Mouse (Mus musculus) neural tube, embryonic 13.5 days (tissue): ENCODE measurements around the gene Szt2. TPM values are rescaled to one million over a fixed set of nuclear protein-coding genes. Genes with fewer than 3 reads are reported as not detected.

Source experiments
- ATAC-seq: fragments of 200-750 bp; cut with Nextera tagmentation; 2 replicates; pipeline ENCODE4 v1.8.0; 2017; ENCODE audit warnings: low read depth, mild to moderate bottlenecking, moderate TSS enrichment, moderate library complexity
- H3K27ac ChIP-seq: fragments of 300-500 bp; sonication (generic); replicated peaks from 2 replicates; pipeline ENCODE4 v1.5.1; 2015; ENCODE audit warnings: moderate library complexity, mild to moderate bottlenecking, inconsistent platforms
- H3K27me3 ChIP-seq: fragments of 300-500 bp; sonication (generic); 2 replicates; pipeline ENCODE4 v1.6.1; 2015; ENCODE audit warnings: mild to moderate bottlenecking, inconsistent platforms
- H3K36me3 ChIP-seq: fragments of 300-500 bp; sonication (generic); 2 replicates; pipeline ENCODE4 v1.6.1; 2015; ENCODE audit warnings: mild to moderate bottlenecking, inconsistent platforms
- H3K4me1 ChIP-seq: fragments of 300-500 bp; sonication (generic); replicated peaks from 2 replicates; pipeline ENCODE4 v1.6.1; 2015; ENCODE audit warnings: inconsistent platforms
- H3K4me2 ChIP-seq: fragments of 300-500 bp; sonication (generic); 2 replicates; pipeline ENCODE4 v1.6.1; 2015; ENCODE audit warnings: inconsistent platforms, mild to moderate bottlenecking, moderate library complexity
- H3K4me3 ChIP-seq: fragments of 300-500 bp; sonication (generic); 2 replicates; pipeline ENCODE4 v1.5.1; 2015; ENCODE audit warnings: mild to moderate bottlenecking, inconsistent platforms
- H3K9ac ChIP-seq: fragments of 300-500 bp; sonication (generic); 2 replicates; pipeline ENCODE4 v1.6.1; 2015; ENCODE audit warnings: moderate library complexity, mild to moderate bottlenecking, inconsistent platforms
- H3K9me3 ChIP-seq: fragments of 300-500 bp; sonication (generic); 2 replicates; pipeline ENCODE4 v1.6.1; 2016; ENCODE audit warnings: inconsistent platforms
- WGBS: fragments of 180-500 bp; shearing (Covaris S2); methylation state at CpG from one replicate; pipeline ENCODE4 v1.1.7; 2015; 5-methylcytosine and 5-hydroxymethylcytosine counted together
- polyA plus RNA-seq: library from polyadenylated mRNA; unstranded; fragments of >200 nt; fragmentation: Nextera tagmentation; extraction: Ambion mirVana; gene quantifications from 2 replicates; pipeline ENCODE4 v1.2.1, GENCODE M21; 2015

Gene Szt2
- polyA plus RNA-seq, 1 experiment from 2014 or later = 7.8 TPM

GRCm38 (mm10) chr4:118427768-118428451 is 18.8 kb upstream of the Szt2 start, which contains the start of gene Elovl1:
TSS of gene Elovl1 (plus strand) at chr4:118428093.
- Histone ChIP-seq H3K9me3 (no peaks in the 10 kb centered on the region), H3K36me3 (peaks cover 39% of the 10 kb centered on the region), H3K4me3 (peak within 1 kb of the TSS; percentile 46), H3K4me2 (peak within 1 kb of the TSS; percentile 91), H3K4me1 (peaks cover 38% of the 10 kb centered on the region), H3K27ac (peak within 1 kb of the TSS; percentile 42), H3K27me3 (no peaks in the 10 kb centered on the region), H3K9ac (peak within 1 kb of the TSS; percentile 69)
- ATAC-seq = peak; percentile 92
- 0% methylated on average over 24 of the region's 31 CpGs for WGBS

DNA sequence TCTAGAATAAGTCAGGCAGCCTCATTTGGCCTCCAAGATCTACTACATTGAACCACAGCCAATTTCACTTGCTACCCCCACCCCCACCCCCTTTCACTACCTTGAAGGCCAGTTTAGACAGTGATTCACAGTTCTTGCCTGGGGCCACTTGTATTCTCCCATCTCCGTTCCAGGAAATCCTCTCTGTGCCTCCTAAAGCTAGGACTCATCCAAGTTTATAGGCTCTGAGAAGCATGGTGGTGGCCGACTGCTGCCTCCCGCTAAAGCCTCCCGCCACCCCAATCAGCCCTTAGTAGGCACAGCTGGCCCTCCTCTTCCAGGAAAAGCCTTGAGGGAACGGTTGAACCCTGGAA is 18.3 kb upstream of the Szt2 start:
- H3K9me3 ChIP-seq = no peaks in the 10 kb centered on the region
- no peaks in the 10 kb centered on the region for H3K27me3 ChIP-seq
- H3K36me3 ChIP-seq = peaks cover 35% of the 10 kb centered on the region
- peak overlapping the region; percentile 42 for H3K27ac ChIP-seq
- H3K4me1 ChIP-seq = peaks cover 38% of the 10 kb centered on the region
- H3K4me3 ChIP-seq = peak overlapping the region; percentile 46
- peak overlapping the region; percentile 91 for H3K4me2 ChIP-seq
- peak overlapping the region; percentile 69 for H3K9ac ChIP-seq
- ATAC-seq = peak; percentile 22
- 2% methylated on average over 5 of the region's 5 CpGs for WGBS

GRCm38 (mm10) chr4:118425374-118425773 is 16.3 kb upstream of the Szt2 start:
- WGBS = 92% methylated on average over 1 of the region's 1 CpGs
- no peak for ATAC-seq

GRCm38 (mm10) chr4:118424541-118425160 is 15.6 kb upstream of the Szt2 start:
- WGBS = 92% methylated on average over 4 of the region's 4 CpGs

More at GRCm38 (mm10) chr4:118425374-118425773, 16.3 kb upstream of the Szt2 start:
- Histone ChIP-seq H3K4me1 (peaks cover 38% of the 10 kb centered on the region), H3K9ac (no peak overlapping the region), H3K27me3 (no peaks in the 10 kb centered on the region), H3K4me2 (no peak overlapping the region), H3K36me3 (peaks cover 33% of the 10 kb centered on the region), H3K27ac (no peak overlapping the region), H3K4me3 (no peak overlapping the region), H3K9me3 (no peaks in the 10 kb centered on the region)

GRCm38 (mm10) chr4:118421384-118421783 is 12.3 kb upstream of the Szt2 start:
- Histone ChIP-seq H3K9me3 (no peaks in the 10 kb centered on the region), H3K4me1 (no peaks in the 10 kb centered on the region), H3K36me3 (peaks cover 71% of the 10 kb centered on the region), H3K4me3 (no peak overlapping the region), H3K4me2 (no peak overlapping the region), H3K27ac (no peak overlapping the region), H3K9ac (no peak overlapping the region), H3K27me3 (no peaks in the 10 kb centered on the region)
- WGBS = 87% methylated on average over 3 of the region's 3 CpGs
- ATAC-seq = no peak

More at GRCm38 (mm10) chr4:118424541-118425160, 15.6 kb upstream of the Szt2 start:
- Histone ChIP-seq H3K27ac (no peak overlapping the region), H3K4me1 (peaks cover 32% of the 10 kb centered on the region), H3K9me3 (no peaks in the 10 kb centered on the region), H3K27me3 (no peaks in the 10 kb centered on the region), H3K9ac (no peak overlapping the region), H3K36me3 (peaks cover 39% of the 10 kb centered on the region), H3K4me3 (no peak overlapping the region), H3K4me2 (no peak overlapping the region)
- ATAC-seq = no peak

DNA sequence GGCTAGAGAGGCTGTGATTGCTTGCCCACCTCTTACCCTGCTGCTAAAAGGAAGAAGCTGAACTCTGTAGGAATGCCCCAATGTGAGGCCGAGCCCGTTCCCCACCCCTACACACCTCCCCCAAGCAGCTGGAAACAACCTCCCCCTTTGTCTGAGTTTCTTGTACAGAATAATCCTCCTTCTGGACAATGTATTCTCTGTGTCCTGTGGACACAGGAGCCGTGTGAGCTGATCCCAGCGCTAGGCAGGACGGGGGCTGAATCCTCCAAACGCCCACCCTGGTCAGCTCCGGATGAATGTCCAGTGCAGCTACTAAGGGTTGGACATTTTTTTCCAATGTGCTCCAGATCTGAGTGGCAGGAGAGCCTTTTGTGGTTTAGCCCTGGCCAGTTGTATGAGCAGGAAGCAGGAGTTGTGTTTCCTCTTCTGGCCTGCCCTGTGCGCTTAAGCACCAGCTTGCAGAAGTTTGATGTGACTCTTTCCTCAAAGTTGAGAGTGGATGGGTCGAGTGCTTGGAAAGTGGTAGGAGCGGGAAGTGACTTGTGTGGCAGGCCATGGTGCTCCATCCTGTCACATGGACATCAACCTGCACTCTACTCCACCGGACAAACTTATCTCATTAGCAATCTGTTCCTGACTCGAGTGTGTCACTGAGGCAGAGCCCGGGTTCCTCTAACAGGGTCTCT is 8.2 kb upstream of the Szt2 start:
- 87% methylated on average over 13 of the region's 13 CpGs for WGBS

DNA sequence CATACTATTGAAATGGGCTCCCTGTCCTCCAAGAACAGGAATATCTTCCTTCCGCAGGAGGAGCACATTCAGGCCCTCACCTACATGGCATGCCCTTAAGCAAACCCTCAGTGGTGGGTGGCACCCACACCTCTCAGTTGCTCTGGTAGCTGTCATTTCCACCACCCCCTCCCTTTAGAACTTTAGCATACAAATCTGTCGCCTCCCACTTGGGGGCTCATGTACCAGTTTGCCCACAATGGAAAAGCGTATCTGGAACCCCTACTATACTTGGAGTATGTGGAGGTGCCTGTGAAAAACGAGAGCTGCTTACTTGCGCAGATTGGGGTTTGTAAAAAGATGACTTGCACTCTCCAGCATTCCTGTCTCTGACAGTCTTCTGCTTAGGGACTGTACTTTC is 7.3 kb upstream of the Szt2 start:
- Histone ChIP-seq H3K4me1 (no peaks in the 10 kb centered on the region), H3K4me2 (no peak overlapping the region), H3K4me3 (no peak overlapping the region), H3K36me3 (peaks cover 99% of the 10 kb centered on the region), H3K27ac (0 out of 2 replicates have a peak overlapping the region, but pooled peaks have one; percentile 23), H3K27me3 (no peaks in the 10 kb centered on the region), H3K9ac (no peak overlapping the region), H3K9me3 (no peaks in the 10 kb centered on the region)
- 89% methylated on average over 5 of the region's 5 CpGs for WGBS
- no peak for ATAC-seq

More for the DNA sequence above, 8.2 kb upstream of the Szt2 start:
- no peaks in the 10 kb centered on the region for H3K4me1 ChIP-seq
- H3K9ac ChIP-seq = no peak overlapping the region
- no peaks in the 10 kb centered on the region for H3K9me3 ChIP-seq
- H3K27ac ChIP-seq = peak overlapping the region; percentile 42; the same call in 1 of the 2 replicates
- H3K27me3 ChIP-seq = no peaks in the 10 kb centered on the region
- H3K4me2 ChIP-seq = no peak overlapping the region
- no peak for ATAC-seq
- peaks cover 99% of the 10 kb centered on the region for H3K36me3 ChIP-seq
- H3K4me3 ChIP-seq = no peak overlapping the region

DNA sequence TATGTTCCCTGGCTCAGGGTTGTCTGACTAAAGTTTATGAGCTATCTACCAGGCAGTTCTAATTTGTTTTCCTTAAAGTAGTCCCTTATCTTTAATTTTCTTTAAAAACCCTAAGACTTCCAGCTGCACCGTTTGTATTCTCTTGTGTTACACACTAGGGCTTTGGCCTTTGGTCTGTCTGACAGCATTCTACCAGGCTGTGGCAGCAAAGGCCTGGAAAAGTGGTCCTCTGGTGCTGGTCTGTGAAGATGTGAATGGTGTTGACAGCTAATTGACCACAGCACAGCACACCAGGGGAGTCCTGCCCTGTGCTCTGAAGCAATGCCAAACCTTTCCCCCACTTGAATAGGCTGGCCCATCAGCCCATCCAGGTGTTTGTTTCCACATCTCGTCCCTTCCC is 6.7 kb upstream of the Szt2 start:
- Histone ChIP-seq H3K4me2 (no peak overlapping the region), H3K9ac (no peak overlapping the region), H3K36me3 (peaks cover 98% of the 10 kb centered on the region), H3K9me3 (no peaks in the 10 kb centered on the region), H3K27ac (no peak overlapping the region), H3K27me3 (no peaks in the 10 kb centered on the region), H3K4me1 (0 out of 2 replicates have a peak, but pooled peaks cover under 1% of the 10 kb centered on the region), H3K4me3 (no peak overlapping the region)
- 92% methylated on average over 2 of the region's 2 CpGs for WGBS
- ATAC-seq = no peak

GRCm38 (mm10) chr4:118413553-118413952 is 4.5 kb upstream of the Szt2 start:
- H3K36me3 ChIP-seq = peaks cover 76% of the 10 kb centered on the region

DNA sequence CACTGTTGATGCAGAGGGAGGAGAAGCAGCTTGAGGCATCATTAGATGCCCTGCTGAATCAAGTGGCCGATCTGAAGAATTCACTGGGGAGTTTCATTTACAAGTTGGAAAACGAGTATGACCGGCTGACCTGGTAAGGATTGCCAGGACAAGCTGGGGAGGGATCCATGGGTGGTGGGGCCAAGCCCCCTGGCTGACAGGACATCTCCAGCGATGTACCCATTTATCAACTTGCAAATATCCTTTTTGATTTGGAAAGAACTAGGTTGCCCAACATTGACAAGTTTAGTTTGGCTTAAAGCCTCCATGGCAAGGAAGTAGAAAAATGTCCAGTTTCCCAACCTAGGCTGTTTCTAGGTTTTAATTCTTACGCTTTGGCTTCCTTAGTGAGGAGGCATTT is 1.8 kb upstream of the Szt2 start:
- Histone ChIP-seq H3K36me3 (peaks cover 52% of the 10 kb centered on the region), H3K27me3 (no peaks in the 10 kb centered on the region), H3K4me3 (no peak overlapping the region), H3K4me1 (peaks cover 29% of the 10 kb centered on the region), H3K4me2 (no peak overlapping the region), H3K27ac (no peak overlapping the region), H3K9ac (no peak overlapping the region), H3K9me3 (no peaks in the 10 kb centered on the region)
- 95% methylated on average over 5 of the region's 5 CpGs for WGBS
- no peak for ATAC-seq

More at GRCm38 (mm10) chr4:118413553-118413952, 4.5 kb upstream of the Szt2 start:
- no peak for ATAC-seq
- Histone ChIP-seq H3K9ac (no peak overlapping the region), H3K27me3 (no peaks in the 10 kb centered on the region), H3K4me2 (no peak overlapping the region), H3K4me3 (no peak overlapping the region), H3K9me3 (no peaks in the 10 kb centered on the region), H3K27ac (no peak overlapping the region), H3K4me1 (peaks cover 13% of the 10 kb centered on the region)
- 94% methylated on average over 5 of the region's 5 CpGs for WGBS

DNA sequence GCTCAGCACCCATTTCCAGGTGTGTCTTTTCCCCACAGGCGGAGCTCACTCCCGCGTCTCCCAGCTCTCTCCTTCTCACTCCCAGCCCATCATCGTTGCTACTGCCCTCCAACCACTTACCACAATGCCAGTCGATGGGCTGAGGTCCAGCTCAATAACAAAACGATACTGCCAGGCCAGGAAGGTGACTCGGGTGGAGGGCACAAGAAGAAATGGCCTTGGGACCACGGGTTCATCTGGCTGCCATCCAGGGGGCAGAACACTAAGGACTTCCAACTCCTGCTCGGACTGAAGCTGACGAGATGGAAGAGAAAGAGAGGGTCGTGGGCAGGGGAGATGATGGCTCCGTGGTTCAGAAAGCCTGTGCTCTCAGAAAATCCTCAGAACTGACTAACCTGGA is 6.4 kb downstream of the Szt2 start:
- no peak overlapping the region for H3K4me3 ChIP-seq
- peaks cover 73% of the 10 kb centered on the region for H3K36me3 ChIP-seq
- no peaks in the 10 kb centered on the region for H3K27me3 ChIP-seq
- 95% methylated on average over 12 of the region's 12 CpGs for WGBS
- no peak overlapping the region for H3K4me2 ChIP-seq
- ATAC-seq = no peak
- H3K27ac ChIP-seq = no peak overlapping the region
- H3K4me1 ChIP-seq = peaks cover 7% of the 10 kb centered on the region
- H3K9me3 ChIP-seq = no peaks in the 10 kb centered on the region
- no peak overlapping the region for H3K9ac ChIP-seq

DNA sequence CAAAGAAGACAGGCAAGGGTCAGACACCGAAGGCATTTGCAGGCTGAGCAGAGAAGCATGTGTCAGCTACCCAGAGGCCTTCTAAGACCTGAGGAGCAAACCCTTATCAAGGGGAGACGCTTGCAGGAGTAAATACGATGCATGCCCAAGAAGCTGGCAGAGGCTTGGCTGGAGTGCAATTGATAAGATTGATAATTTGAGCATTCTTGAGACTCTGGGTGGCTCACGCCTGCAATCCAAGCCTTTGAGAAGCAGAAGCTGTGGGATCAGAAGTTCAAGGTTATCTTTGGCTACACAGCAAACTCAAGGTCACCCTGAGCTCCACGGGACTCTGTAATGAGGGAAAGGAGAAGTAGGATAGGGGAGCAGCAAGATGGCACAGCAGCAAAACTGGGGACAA is 7.2 kb downstream of the Szt2 start:
- Histone ChIP-seq H3K36me3 (peaks cover 81% of the 10 kb centered on the region), H3K9me3 (no peaks in the 10 kb centered on the region), H3K4me1 (no peaks in the 10 kb centered on the region), H3K9ac (no peak overlapping the region), H3K27ac (no peak overlapping the region), H3K27me3 (no peaks in the 10 kb centered on the region), H3K4me2 (no peak overlapping the region), H3K4me3 (no peak overlapping the region)
- no peak for ATAC-seq
- WGBS = 97% methylated on average over 5 of the region's 5 CpGs
